Comparison of ENCODE assay signal across 10 mouse cellular contexts in the genomic region with DNA sequence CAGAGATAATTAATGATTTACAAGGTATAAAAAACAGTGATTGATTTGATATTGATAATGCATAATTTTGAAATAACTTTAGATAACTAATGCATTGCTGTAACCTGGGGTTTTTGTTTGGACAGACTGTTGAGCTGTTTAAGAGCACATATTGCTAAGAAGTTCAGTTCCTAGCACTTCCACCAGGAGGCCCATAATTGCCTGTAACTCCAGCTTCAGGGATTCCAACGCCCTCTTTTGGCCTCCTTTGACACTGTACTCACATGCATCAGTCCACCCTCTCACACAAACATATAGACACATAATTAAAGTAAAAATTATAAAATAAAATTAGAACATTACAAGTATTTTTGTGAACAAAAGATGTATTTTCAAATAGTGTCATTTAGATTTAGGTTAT. TPM values are rescaled to one million over a fixed set of nuclear protein-coding genes. Genes with fewer than 3 reads are reported as not detected.
DNase-seq lines count a peak whose midpoint lies in the region; ATAC-seq and TF ChIP-seq lines count a peak whose summit lies in the region.
"Had no signal": no experiment of that assay in that cellular context is flagged by ENCODE, and none has a peak within 500 bp of the region (broad histone marks: within the 10 kb centered on the region; RNA-seq: fewer than 3 reads in every experiment).

No protein-coding gene starts in this region.

- TF ChIP-seq POLR2A in cerebellum, adult 2 months (IDR thresholded peaks at IDR 0.05; ENCODE audit: borderline replicate concordance, insufficient read depth, low read length): no peak

- no peak for DNase-seq in cerebellum, adult 2 months
- no peak for DNase-seq in cerebellum, postnatal 4 days (ENCODE audit: low spot score in 2 of 2)
- DNase-seq in midbrain, postnatal 0 days (ENCODE audit: low spot score): peak; percentile 27
- peak; percentile 8 for DNase-seq in embryonic facial prominence, embryonic 14.5 days (ENCODE audit: low spot score)
- peak; percentile 30 for DNase-seq in thymus, postnatal 14 days
- DNase-seq in ovary, postnatal 36 days (ENCODE audit: low spot score): no peak
- DNase-seq in heart, postnatal 25 days (ENCODE audit: low spot score): no peak

- peak; percentile 14; the same call in 1 of the 2 replicates for TF ChIP-seq CTCF in cerebellum, adult 2 months (IDR thresholded peaks at IDR 0.05; ENCODE audit: borderline replicate concordance, insufficient read depth, low read depth, low read length)
- peak; percentile 60 for TF ChIP-seq CTCF in midbrain, postnatal 0 days (IDR thresholded peaks at IDR 0.05)

- WGBS in cerebellum, adult 2 months: 65% methylated on average over 1 of the region's 1 CpGs
- 74% methylated on average over 1 of the region's 1 CpGs for whole genome bisulfite sequencing in midbrain, postnatal 0 days
- WGBS in midbrain, embryonic 13.5 days: 75% methylated on average over 1 of the region's 1 CpGs
- 62% methylated on average over 1 of the region's 1 CpGs for WGBS in embryonic facial prominence, embryonic 14.5 days

- H3K27me3 ChIP-seq in cerebellum, adult 2 months (ENCODE audit: control insufficient read depth, insufficient read depth, low read length): no peaks in the 10 kb centered on the region
- H3K27me3 ChIP-seq in midbrain, postnatal 0 days (ENCODE audit: insufficient read depth, low read length): no peaks in the 10 kb centered on the region
- no peaks in the 10 kb centered on the region for H3K27me3 ChIP-seq in midbrain, embryonic 13.5 days
- no peaks in the 10 kb centered on the region for H3K27me3 ChIP-seq in embryonic facial prominence, embryonic 14.5 days (replicated peaks; ENCODE audit: control insufficient read depth, insufficient read depth, low read length)

- no peak overlapping the region for H3K4me3 ChIP-seq in cerebellum, adult 2 months (replicated peaks; ENCODE audit: insufficient read depth, low read depth, low read length)
- H3K4me3 ChIP-seq in midbrain, postnatal 0 days (ENCODE audit: low read depth, low read length): no peak overlapping the region
- H3K4me3 ChIP-seq in midbrain, embryonic 13.5 days (replicated peaks): no peak overlapping the region
- no peak overlapping the region for H3K4me3 ChIP-seq in embryonic facial prominence, embryonic 14.5 days (ENCODE audit: low read depth, low read length)

- H3K27ac ChIP-seq in cerebellum, adult 2 months (ENCODE audit: insufficient read depth, low read length): no peak overlapping the region
- no peak overlapping the region for H3K27ac ChIP-seq in midbrain, postnatal 0 days (ENCODE audit: low read depth, low read length)
- H3K27ac ChIP-seq in midbrain, embryonic 13.5 days: no peak overlapping the region
- no peak overlapping the region for H3K27ac ChIP-seq in embryonic facial prominence, embryonic 14.5 days (replicated peaks; ENCODE audit: low read depth, low read length)

- H3K4me2 ChIP-seq in midbrain, postnatal 0 days (ENCODE audit: low read depth, low read length, poor library complexity, severe bottlenecking): no peak overlapping the region
- no peak overlapping the region for H3K4me2 ChIP-seq in midbrain, embryonic 13.5 days (replicated peaks)
- H3K4me2 ChIP-seq in embryonic facial prominence, embryonic 14.5 days (ENCODE audit: low read depth, low read length): no peak overlapping the region

- no peak overlapping the region for H3K9ac ChIP-seq in midbrain, postnatal 0 days (replicated peaks; ENCODE audit: low read length, poor library complexity, severe bottlenecking)
- no peak overlapping the region for H3K9ac ChIP-seq in midbrain, embryonic 13.5 days (replicated peaks)
- H3K9ac ChIP-seq in embryonic facial prominence, embryonic 14.5 days (ENCODE audit: low read depth, low read length): no peak overlapping the region

- H3K36me3 ChIP-seq in midbrain, postnatal 0 days (ENCODE audit: insufficient read depth, low read length): peaks cover 16% of the 10 kb centered on the region; the same call in 1 of the 2 replicates
- H3K36me3 ChIP-seq in midbrain, embryonic 13.5 days: peaks cover 44% of the 10 kb centered on the region
- peaks cover 71% of the 10 kb centered on the region for H3K36me3 ChIP-seq in embryonic facial prominence, embryonic 14.5 days (ENCODE audit: control insufficient read depth, insufficient read depth, low read length)

- H3K9me3 ChIP-seq in midbrain, postnatal 0 days (ENCODE audit: low read length): no peaks in the 10 kb centered on the region
- H3K9me3 ChIP-seq in midbrain, embryonic 13.5 days: no peaks in the 10 kb centered on the region
- no peaks in the 10 kb centered on the region for H3K9me3 ChIP-seq in embryonic facial prominence, embryonic 14.5 days (ENCODE audit: control insufficient read depth, low read length)

- H3K4me1 ChIP-seq in cerebellum, adult 2 months (ENCODE audit: control insufficient read depth, insufficient read depth, low read length): no peaks in the 10 kb centered on the region
- H3K4me1 ChIP-seq in midbrain, postnatal 0 days (ENCODE audit: insufficient read depth, low read length): no peaks in the 10 kb centered on the region
- no peaks in the 10 kb centered on the region for H3K4me1 ChIP-seq in midbrain, embryonic 13.5 days (replicated peaks)
- no peaks in the 10 kb centered on the region for H3K4me1 ChIP-seq in embryonic facial prominence, embryonic 14.5 days (ENCODE audit: control insufficient read depth, insufficient read depth, low read length)

- ATAC-seq in midbrain, postnatal 0 days (ENCODE audit: low FRiP score): no peak
- no peak for ATAC-seq in midbrain, embryonic 13.5 days
- ATAC-seq in embryonic facial prominence, embryonic 14.5 days (ENCODE audit: low read depth): no peak

- intact Hi-C loops in heart, postnatal 25 days (cut with DNase I): no loop called here

RNA-seq across cellular contexts. Expression of gene Pqlc3, which starts 41.4 kb away (rescaled TPM):
- polyA plus RNA-seq in cerebellum, adult 2 months (2012; rRNA removed): 0.62 and 1.4 TPM in 2 replicates
- 0.93 and 1.3 TPM in 2 replicates for total RNA-seq in midbrain, postnatal 0 days (2014; rRNA removed)
- 1.6 and 2.0 TPM in 2 replicates for polyA plus RNA-seq in midbrain, postnatal 0 days (2015; fragmentation: Nextera tagmentation; extraction: Ambion mirVana)
- polyA plus RNA-seq in midbrain, embryonic 13.5 days (2015; fragmentation: Nextera tagmentation; extraction: Ambion mirVana): 1.6 and 2.1 TPM in 2 replicates
- 12.3 and 13.1 TPM in 2 replicates for polyA plus RNA-seq in embryonic facial prominence, embryonic 14.5 days (2014; fragmentation: Nextera tagmentation; extraction: Ambion mirVana)
- total RNA-seq in heart, postnatal 25 days (2021): 1 to 10 TPM; 2.8 to 3.3 TPM

RNA-seq across cellular contexts. Expression of gene 2410004P03Rik, which starts 52.7 kb away (rescaled TPM):
- polyA plus RNA-seq in cerebellum, adult 2 months (2012; rRNA removed): 0.90 and 1.1 TPM in 2 replicates
- 7.3 and 10.1 TPM in 2 replicates for total RNA-seq in midbrain, postnatal 0 days (2014; rRNA removed)
- polyA plus RNA-seq in midbrain, postnatal 0 days (2015; fragmentation: Nextera tagmentation; extraction: Ambion mirVana): 7.1 and 10.6 TPM in 2 replicates
- 0.82 and 1.5 TPM in 2 replicates for polyA plus RNA-seq in midbrain, embryonic 13.5 days (2015; fragmentation: Nextera tagmentation; extraction: Ambion mirVana)
- 1.7 and 3.8 TPM in 2 replicates for polyA plus RNA-seq in embryonic facial prominence, embryonic 14.5 days (2014; fragmentation: Nextera tagmentation; extraction: Ambion mirVana)
- under 1 TPM; 0.18 to 0.25 TPM for total RNA-seq in heart, postnatal 25 days (2021)
- total RNA-seq: gastrocnemius, adult 8-10 months had no signal
- polyA plus RNA-seq: liver, embryonic 16.5 days had no signal

Comparison
In these comparisons a context has a peak if more than half of its experiments do, and no peak if none do; other contexts are left out.
1. DNase-seq: peak in midbrain, postnatal 0 days (single experiment), embryonic facial prominence, embryonic 14.5 days (single experiment) and thymus, postnatal 14 days (single experiment); none in cerebellum, adult 2 months (0 of 2), cerebellum, postnatal 4 days (0 of 2), ovary, postnatal 36 days (single experiment) and heart, postnatal 25 days (single experiment).